Mouse (Mus musculus) hindlimb bud, embryonic 11.5 days (tissue): ENCODE results near the gene Col4a3.

Source experiments
- DNase-seq: peaks from one replicate; pipeline ENCODE4 v3.0.0-alpha.2; 2012; ENCODE audit warnings: low read depth, low spot score; ENCODE audit errors: extremely low spot score

The Col4a3 gene

GRCm38 (mm10) chr1:82605347-82605746, 18.6 kb downstream of the Col4a3 start:
- DNase-seq = no peak

- no peak for DNase-seq
These were observed 19.1 kb downstream of the Col4a3 start for GRCm38 (mm10) chr1:82605856-82606255.

- no peak for DNase-seq
These were observed 22.0 kb downstream of the Col4a3 start for GRCm38 (mm10) chr1:82608646-82609262.

- peak; percentile 2 for DNase-seq
These were observed 25.4 kb downstream of the Col4a3 start for GRCm38 (mm10) chr1:82612061-82612660.

GRCm38 (mm10) chr1:82618001-82618400, 31.3 kb downstream of the Col4a3 start:
- no peak for DNase-seq

- no peak for DNase-seq
These were observed 31.9 kb downstream of the Col4a3 start for GRCm38 (mm10) chr1:82618592-82618991.

GRCm38 (mm10) chr1:82619981-82620380, 33.3 kb downstream of the Col4a3 start:
- DNase-seq = no peak

- no peak for DNase-seq
These were observed 38.2 kb downstream of the Col4a3 start for GRCm38 (mm10) chr1:82624934-82625333.

GRCm38 (mm10) chr1:82625474-82625873, 38.8 kb downstream of the Col4a3 start:
- no peak for DNase-seq

GRCm38 (mm10) chr1:82627652-82628051, 40.9 kb downstream of the Col4a3 start:
- no peak for DNase-seq

- no peak for DNase-seq
These were observed 42.8 kb downstream of the Col4a3 start for GRCm38 (mm10) chr1:82629495-82629894.

- no peak for DNase-seq
These were observed 44.6 kb downstream of the Col4a3 start for GRCm38 (mm10) chr1:82631169-82631792.

GRCm38 (mm10) chr1:82634545-82635253, 48.0 kb downstream of the Col4a3 start:
- no peak for DNase-seq

GRCm38 (mm10) chr1:82635254-82635620, 48.5 kb downstream of the Col4a3 start:
- DNase-seq = no peak

GRCm38 (mm10) chr1:82636321-82636720, 49.6 kb downstream of the Col4a3 start:
- DNase-seq = no peak

GRCm38 (mm10) chr1:82637414-82637813, 50.7 kb downstream of the Col4a3 start:
- no peak for DNase-seq

GRCm38 (mm10) chr1:82638428-82638827, 51.7 kb downstream of the Col4a3 start:
- no peak for DNase-seq

- peak; percentile 47 for DNase-seq
These were observed 54.7 kb downstream of the Col4a3 start for GRCm38 (mm10) chr1:82641316-82641987.

- DNase-seq = no peak
These were observed 61.3 kb downstream of the Col4a3 start for GRCm38 (mm10) chr1:82647989-82648388.

- DNase-seq = no peak
These were observed 64.1 kb downstream of the Col4a3 start for GRCm38 (mm10) chr1:82650868-82651267.

GRCm38 (mm10) chr1:82654046-82654445, 67.3 kb downstream of the Col4a3 start:
- no peak for DNase-seq
